30 mouse cellular contexts compared by ENCODE assay signal in the genomic region with DNA sequence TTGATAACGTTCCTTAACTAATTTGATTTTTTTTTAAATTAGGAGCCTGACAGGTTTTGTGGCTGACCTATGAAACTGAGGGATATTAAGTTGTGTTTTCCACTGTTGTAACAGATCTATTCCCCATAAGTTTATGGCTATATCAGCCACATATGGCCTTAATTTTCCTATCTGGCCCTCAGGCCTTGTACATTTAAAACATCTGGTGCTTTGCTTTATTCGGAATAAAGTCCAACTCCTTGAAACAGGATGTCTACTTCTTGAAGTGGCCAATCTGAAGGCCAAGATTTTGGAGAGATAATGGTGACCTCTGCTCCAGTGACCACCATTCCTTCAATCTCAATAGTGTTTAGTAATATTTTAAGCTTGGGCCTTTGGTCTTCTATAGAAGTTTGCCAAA. TPM values are rescaled to one million over a fixed set of nuclear protein-coding genes. Genes with fewer than 3 reads are reported as not detected.
"Had no signal": no experiment of that assay in that cellular context is flagged by ENCODE, and none has a peak within 500 bp of the region (broad histone marks: within the 10 kb centered on the region; RNA-seq: fewer than 3 reads in every experiment).

No protein-coding gene starts in this region.

- DNase-seq: gastrocnemius, adult 2 months; gastrocnemius, postnatal 10 days; gastrocnemius, postnatal 25 days; heart, adult 18-20 months; heart, postnatal 10 days; heart, postnatal 4 days; kidney, adult 18-20 months; kidney, adult 9 months; kidney, postnatal 14 days; kidney, postnatal 36 days; layer of hippocampus, adult 9-11 months; layer of hippocampus, postnatal 36 days; left cerebral cortex, postnatal 4 days; liver; liver, embryonic 13.5 days had no signal

- H3K4me2 ChIP-seq: heart, embryonic 12.5 days; hindbrain, embryonic 12.5 days; hindbrain, embryonic 14.5 days; intestine, embryonic 15.5 days; kidney, embryonic 15.5 days; limb, embryonic 13.5 days; liver, embryonic 11.5 days; liver, embryonic 13.5 days; liver, embryonic 15.5 days had no signal

- H3K9ac ChIP-seq: heart, embryonic 12.5 days; hindbrain, embryonic 12.5 days; hindbrain, embryonic 14.5 days; intestine, embryonic 15.5 days; kidney, embryonic 15.5 days; limb, embryonic 13.5 days; liver, embryonic 13.5 days; liver, embryonic 15.5 days had no signal

- H3K4me1 ChIP-seq: heart, embryonic 12.5 days; hindbrain, embryonic 12.5 days; intestine, embryonic 15.5 days; kidney, embryonic 15.5 days; liver, embryonic 13.5 days; liver, embryonic 15.5 days had no signal

- H3K27me3 ChIP-seq: intestine, embryonic 15.5 days had no signal

- H3K9me3 ChIP-seq: heart, embryonic 10.5 days; heart, embryonic 12.5 days; hindbrain, embryonic 10.5 days; hindbrain, embryonic 12.5 days; intestine, embryonic 15.5 days; kidney, embryonic 15.5 days; limb, embryonic 13.5 days; liver, embryonic 13.5 days; liver, embryonic 15.5 days had no signal

- H3K27ac ChIP-seq: gastrocnemius, adult 2 months; heart, embryonic 10.5 days; hindbrain, embryonic 10.5 days; hindbrain, embryonic 12.5 days; hindbrain, embryonic 14.5 days; intestine, embryonic 15.5 days; kidney, embryonic 15.5 days; kidney, postnatal 0 days; limb, embryonic 13.5 days; liver, embryonic 13.5 days; liver, embryonic 15.5 days had no signal

- H3K36me3 ChIP-seq: heart, embryonic 10.5 days; heart, embryonic 12.5 days; hindbrain, embryonic 10.5 days; hindbrain, embryonic 12.5 days; intestine, embryonic 15.5 days; kidney, embryonic 15.5 days; limb, embryonic 13.5 days; liver, embryonic 13.5 days; liver, embryonic 15.5 days had no signal

- H3K4me3 ChIP-seq: gastrocnemius, adult 2 months; heart, embryonic 10.5 days; heart, embryonic 12.5 days; hindbrain, embryonic 10.5 days; hindbrain, embryonic 12.5 days; intestine, embryonic 15.5 days; kidney, embryonic 15.5 days; limb, embryonic 13.5 days; liver, embryonic 13.5 days; liver, embryonic 15.5 days had no signal

- ATAC-seq: hindbrain, embryonic 16.5 days; inflammation-experienced regulatory T-cells, adult 6 months; intestine, embryonic 15.5 days; intestine, postnatal 0 days had no signal

RNA-seq across cellular contexts. Expression of a gene that starts 14.3 kb away (rescaled TPM):
- polyA plus RNA-seq: inflammation-experienced regulatory T-cells, adult 6 months; intestine, postnatal 0 days had no signal

RNA-seq across cellular contexts. Expression of a gene that starts 37.5 kb away (rescaled TPM):
- polyA plus RNA-seq: kidney, postnatal 0 days; large intestine, adult 2 months; liver, embryonic 13.5 days had no signal
